Mouse (Mus musculus) inflammation-experienced regulatory T-cells, adult 16 weeks (primary cell): ENCODE data around the gene Slc8a1. TPM values are rescaled to one million over a fixed set of nuclear protein-coding genes. Genes with fewer than 3 reads are reported as not detected.

Source experiments
- polyA plus RNA-seq: library from polyadenylated mRNA; unstranded; fragments of 100-300 nt; shearing (Covaris generic); gene quantifications from one replicate; pipeline ENCODE4 v1.2.1, GENCODE M21; 2017

Gene Slc8a1
- not detected for polyA plus RNA-seq

GRCm38 (mm10) chr17:81738311-81738755 is at the start of gene Slc8a1:
Slc8a1 (minus strand) TSS chr17:81738377.

GRCm38 (mm10) chr17:81441463-81441862 is 296.7 kb downstream of the Slc8a1 start, which contains the start of gene Gm11096:
Gm11096 (plus strand) TSS chr17:81441763.

